Mouse (Mus musculus) cerebellum, adult (tissue): Measurements from ENCODE around the gene Egfl7.

Experiments used
- ATAC-seq: cut with Nextera tagmentation; 2 replicates; pipeline ENCODE4 v1.9.2; 2017; ENCODE audit warnings: mild to moderate bottlenecking, moderate library complexity, mixed read lengths; ENCODE audit not compliant: insufficient number of reproducible peaks, low FRiP score, low TSS enrichment

Egfl7 gene

GRCm38 (mm10) chr2:26561351-26562016, 18.3 kb upstream of the Egfl7 start:
- ATAC-seq: no peak

- ATAC-seq: no peak
Measured at GRCm38 (mm10) chr2:26566221-26566620, 13.6 kb upstream of the Egfl7 start.

GRCm38 (mm10) chr2:26570034-26570433, 9.8 kb upstream of the Egfl7 start:
- ATAC-seq: no peak

GRCm38 (mm10) chr2:26571400-26571799, 8.4 kb upstream of the Egfl7 start:
- no peak for ATAC-seq

GRCm38 (mm10) chr2:26571826-26572225, 8.0 kb upstream of the Egfl7 start:
- ATAC-seq: no peak

GRCm38 (mm10) chr2:26573396-26573795, 6.4 kb upstream of the Egfl7 start:
- no peak for ATAC-seq

- no peak for ATAC-seq
Measured at GRCm38 (mm10) chr2:26573807-26574206, 6.0 kb upstream of the Egfl7 start.

GRCm38 (mm10) chr2:26574862-26575261, 5.0 kb upstream of the Egfl7 start:
- ATAC-seq: no peak

GRCm38 (mm10) chr2:26575378-26575777, 4.4 kb upstream of the Egfl7 start:
- ATAC-seq: no peak

- no peak for ATAC-seq
Measured at GRCm38 (mm10) chr2:26575865-26576264, 3.9 kb upstream of the Egfl7 start.

- ATAC-seq: no peak
Measured at GRCm38 (mm10) chr2:26576462-26576861, 3.4 kb upstream of the Egfl7 start.

- no peak for ATAC-seq
Measured at GRCm38 (mm10) chr2:26578369-26578768, 1.4 kb upstream of the Egfl7 start.

- no peak for ATAC-seq
Measured at GRCm38 (mm10) chr2:26580751-26581150, 937 bp downstream of the Egfl7 start.

- ATAC-seq: no peak
Measured at GRCm38 (mm10) chr2:26582203-26582602, 2.4 kb downstream of the Egfl7 start.

- ATAC-seq: no peak
Measured at GRCm38 (mm10) chr2:26582741-26583140, 2.9 kb downstream of the Egfl7 start.

- ATAC-seq: no peak
Measured at GRCm38 (mm10) chr2:26583640-26584039, 3.8 kb downstream of the Egfl7 start.

- no peak for ATAC-seq
Measured at GRCm38 (mm10) chr2:26585713-26586112, 5.9 kb downstream of the Egfl7 start.

- peak; percentile 47; the same call in 1 of the 2 replicates for ATAC-seq
Measured at GRCm38 (mm10) chr2:26586294-26587043, 6.7 kb downstream of the Egfl7 start, which contains the start of gene Gm20532. Gene Gm20532 (plus strand): TSS chr2:26586639.

- ATAC-seq: 0 out of 2 replicates have a peak, but pooled peaks have one; percentile 9
Measured at GRCm38 (mm10) chr2:26587044-26587405, 7.2 kb downstream of the Egfl7 start.

GRCm38 (mm10) chr2:26588573-26588972, 8.8 kb downstream of the Egfl7 start:
- ATAC-seq: no peak

GRCm38 (mm10) chr2:26589284-26589683, 9.5 kb downstream of the Egfl7 start:
- no peak for ATAC-seq

- ATAC-seq: no peak
Measured at GRCm38 (mm10) chr2:26590282-26590681, 10.5 kb downstream of the Egfl7 start.
